Mouse (Mus musculus) ES-CJ7 (cell line): ENCODE data around the gene Clip4.

Experiments used
- DNase-seq: peaks from one replicate; pipeline ENCODE4 v3.0.0; 2011; ENCODE audit warnings: low read depth, low spot score

The Clip4 gene

DNA sequence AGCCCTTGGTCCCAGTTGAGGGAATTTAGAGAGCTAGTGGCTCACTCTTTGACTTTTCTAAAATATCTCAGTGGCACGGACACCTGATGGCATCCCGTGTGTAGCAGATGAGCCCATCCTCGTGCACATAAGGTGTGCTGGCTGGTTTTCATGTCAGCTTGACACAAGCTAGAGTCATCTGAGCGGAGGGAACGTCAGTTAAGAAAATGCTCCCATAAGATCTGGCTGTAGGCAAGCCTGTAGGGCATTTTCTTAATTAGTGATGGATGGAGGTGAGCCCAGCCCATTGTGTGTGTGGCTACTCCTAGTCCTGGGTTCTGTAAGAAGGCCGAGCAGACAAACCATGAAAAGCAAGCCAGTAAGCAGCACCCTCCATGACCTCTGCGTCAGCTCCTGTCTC, 103.7 kb downstream of the Clip4 start:
- DNase-seq: no peak

DNA sequence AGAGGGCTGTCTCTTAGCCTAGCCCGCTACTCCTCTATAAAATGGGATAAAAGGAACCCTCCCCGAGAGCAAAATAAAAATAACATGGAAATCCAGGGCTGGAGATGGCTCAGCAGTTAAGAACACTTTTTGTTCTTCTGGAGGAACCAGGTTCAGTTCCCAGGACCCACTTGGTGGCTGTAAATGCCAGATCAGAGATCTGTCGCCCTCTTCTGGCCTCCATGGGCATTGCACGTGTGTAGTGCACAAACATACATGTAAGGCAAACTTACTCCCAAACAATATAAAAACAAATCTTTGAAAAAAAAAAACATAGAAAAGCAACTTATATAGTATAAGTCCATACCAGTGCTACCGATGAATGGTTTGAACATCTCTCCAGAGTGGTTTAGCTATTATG, 104.7 kb downstream of the Clip4 start:
- peak; percentile 75 for DNase-seq

DNA sequence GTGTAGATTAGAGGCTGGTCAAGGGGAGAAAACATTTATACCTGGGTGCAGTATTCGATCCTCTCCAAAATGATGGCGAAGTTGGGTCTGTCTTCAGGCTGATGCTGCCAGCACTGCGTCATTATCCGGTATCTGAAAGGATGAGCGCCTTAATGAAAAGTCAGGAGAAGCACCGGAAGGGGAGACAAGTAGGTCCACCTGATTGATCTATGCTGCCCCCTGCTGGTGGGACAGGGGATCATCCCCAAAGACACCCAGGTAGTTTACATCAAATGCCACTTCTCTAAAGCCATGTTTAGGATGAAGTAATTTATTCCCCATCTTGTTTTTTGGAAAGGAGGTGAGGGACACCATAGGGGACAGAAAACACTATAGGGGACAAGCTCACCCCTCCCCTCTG, 105.8 kb downstream of the Clip4 start:
- peak; percentile 85 for DNase-seq

DNA sequence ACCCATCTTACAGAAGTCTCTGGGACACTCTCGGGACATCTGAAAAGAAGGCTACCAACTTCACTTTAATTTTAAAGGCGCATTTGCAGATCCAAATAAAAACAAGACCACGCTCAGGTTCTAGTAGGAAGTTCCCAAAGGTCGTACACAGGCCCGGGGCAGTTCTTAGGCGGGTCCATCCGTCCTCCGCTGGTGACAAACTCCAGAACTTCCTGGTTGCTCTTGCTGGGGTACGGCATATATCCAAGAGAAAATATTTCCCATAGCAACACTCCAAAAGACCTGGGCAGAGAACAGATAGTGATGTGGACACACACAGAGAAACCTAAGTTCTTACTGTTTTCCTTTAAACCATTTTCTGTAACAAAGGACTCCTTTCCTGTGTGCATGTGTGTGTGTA, 106.5 kb downstream of the Clip4 start:
- no peak for DNase-seq

- DNase-seq: no peak
These were observed 107.2 kb downstream of the Clip4 start for GRCm38 (mm10) chr17:71875492-71875891.

GRCm38 (mm10) chr17:71881369-71881768, 113.1 kb downstream of the Clip4 start:
- no peak for DNase-seq

GRCm38 (mm10) chr17:71909107-71909506, 140.8 kb downstream of the Clip4 start:
- no peak for DNase-seq

GRCm38 (mm10) chr17:71913188-71913587, 144.9 kb downstream of the Clip4 start:
- DNase-seq: peak; percentile 61
